Mouse (Mus musculus): ENCODE measurements around the gene Lime1. TPM values are rescaled to one million over a fixed set of nuclear protein-coding genes. Genes with fewer than 3 reads are reported as not detected.

Gene Lime1
- total RNA-seq (2022): 10 to 100 TPM; 31.4 to 58.3 (median 42.7) TPM

GRCm38 (mm10) chr2:181379778-181380177 is at the start of gene Lime1:
Gene Lime1, plus strand, starts transcription at chr2:181380078.
- DNase-seq (ENCODE audit: low spot score in 2 of 2): no peak

- no peak for DNase-seq (ENCODE audit: low spot score in 2 of 2)
Observed at GRCm38 (mm10) chr2:181332542-181332941, 47.3 kb upstream of the Lime1 start.

DNA sequence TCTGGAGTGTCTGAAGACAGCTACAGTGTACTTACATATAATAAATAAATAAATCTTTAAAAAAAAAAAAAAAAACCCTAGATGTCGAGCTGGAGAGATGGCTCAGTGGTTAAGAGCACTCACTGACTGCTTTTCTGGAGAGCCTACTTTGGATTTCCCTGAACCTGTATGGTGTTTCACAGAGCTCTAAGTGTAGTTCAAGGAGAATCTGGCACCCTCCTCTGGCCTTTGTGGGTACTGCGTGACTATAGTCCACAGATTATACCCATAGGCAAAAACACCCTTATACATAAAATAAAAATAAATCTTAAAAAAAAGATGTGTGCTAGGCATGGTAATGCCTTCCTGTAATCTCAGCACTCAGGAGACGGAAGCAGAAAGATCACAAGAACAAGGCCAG is 45.9 kb upstream of the Lime1 start:
- DNase-seq (ENCODE audit: low spot score in 2 of 2): peak; percentile 38 to 77

DNA sequence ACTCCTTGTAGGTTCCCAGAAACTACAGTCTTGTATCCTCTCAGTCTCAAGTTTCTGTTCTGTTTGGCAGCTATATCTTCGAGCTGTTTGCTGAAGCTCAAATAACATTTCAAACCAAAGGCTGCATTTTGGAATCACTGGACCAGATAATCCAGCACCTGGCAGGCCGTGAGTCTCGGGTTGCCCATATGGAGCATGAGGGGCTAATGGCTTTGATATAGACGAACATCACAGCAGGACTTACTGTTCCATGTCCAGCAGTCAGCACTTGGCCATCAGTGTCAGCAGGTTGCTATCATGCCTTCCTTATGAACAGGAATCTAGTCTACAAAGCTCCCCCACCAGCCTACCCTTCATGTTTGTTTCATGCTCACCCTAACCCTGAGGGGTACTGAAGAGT is 39.5 kb upstream of the Lime1 start:
- no peak for DNase-seq (ENCODE audit: low spot score in 2 of 2)

- DNase-seq (ENCODE audit: low spot score in 2 of 2): no peak
Observed at GRCm38 (mm10) chr2:181342766-181343165, 37.1 kb upstream of the Lime1 start.

DNA sequence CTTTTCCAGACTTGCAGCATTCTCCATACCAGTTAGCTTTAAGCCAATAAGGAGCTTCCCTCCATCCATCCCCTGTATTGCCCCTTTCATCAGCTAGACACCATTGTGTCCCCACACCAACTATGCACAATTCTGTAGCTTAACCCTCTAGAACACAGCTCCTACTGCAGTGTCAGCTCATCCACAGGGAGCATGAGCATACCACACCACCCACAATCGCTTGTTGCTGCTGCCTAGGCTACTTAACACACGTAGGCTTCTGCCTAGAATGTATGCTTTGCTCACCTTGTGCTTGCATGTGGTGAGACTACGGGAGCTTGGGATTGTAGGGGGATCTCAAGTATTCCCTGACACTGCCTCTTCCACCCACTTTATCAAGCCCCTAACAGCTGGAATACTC is 23.1 kb upstream of the Lime1 start:
- no peak for DNase-seq (ENCODE audit: low spot score in 2 of 2)

DNA sequence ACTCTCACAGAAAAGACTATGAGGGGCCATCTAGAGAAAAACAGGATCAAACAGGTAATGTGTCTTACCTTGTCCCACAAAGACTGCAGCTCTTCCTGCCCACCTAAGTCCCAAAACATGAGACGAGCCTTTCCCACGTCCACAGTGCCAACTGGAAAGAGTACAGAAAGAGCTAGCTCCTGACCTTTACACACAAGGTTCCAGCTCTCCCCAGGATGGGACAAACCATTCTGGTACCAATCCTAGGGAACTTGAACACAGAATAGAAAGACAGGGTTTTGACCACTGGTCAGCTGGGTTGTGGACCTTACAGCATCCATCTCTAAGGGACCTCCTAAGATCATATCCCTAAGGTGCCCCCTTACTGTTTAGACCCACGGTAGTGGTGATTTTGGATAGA is 15.9 kb upstream of the Lime1 start:
- no peak for DNase-seq (ENCODE audit: low spot score in 2 of 2)

DNA sequence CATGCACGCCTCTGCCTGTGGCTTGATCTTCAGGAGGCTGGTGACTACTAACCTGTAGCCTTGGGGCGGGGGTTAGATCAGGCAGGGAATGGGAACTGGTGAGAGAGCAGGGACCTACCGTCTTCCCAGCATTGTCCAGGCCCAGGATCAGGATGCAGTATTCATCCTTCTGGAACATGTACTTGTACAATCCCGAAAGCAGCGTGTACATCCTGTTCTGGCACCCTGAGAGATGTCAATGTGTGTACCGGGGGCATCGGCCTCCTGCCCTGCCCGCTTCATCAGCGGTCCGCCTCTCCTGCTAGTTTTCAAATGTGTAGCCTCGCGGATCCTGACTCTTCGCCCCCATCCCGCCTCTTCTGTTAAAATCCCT is 15.4 kb upstream of the Lime1 start:
- no peak for DNase-seq (ENCODE audit: low spot score in 2 of 2)

GRCm38 (mm10) chr2:181364860-181365596 is 14.8 kb upstream of the Lime1 start, which contains the start of the genes Zgpat and Arfrp1:
Gene Zgpat, plus strand, starts transcription at chr2:181364928.
Gene Arfrp1, minus strand, starts transcription at chr2:181365404.
- DNase-seq (ENCODE audit: low spot score in 2 of 2): peak; percentile 70 to 81

- no peak for DNase-seq (ENCODE audit: low spot score in 2 of 2)
Observed at GRCm38 (mm10) chr2:181365655-181366075, 14.2 kb upstream of the Lime1 start.

GRCm38 (mm10) chr2:181370001-181370400 is 9.9 kb upstream of the Lime1 start:
- no peak for DNase-seq (ENCODE audit: low spot score in 2 of 2)

GRCm38 (mm10) chr2:181375787-181376186 is 4.1 kb upstream of the Lime1 start:
- no peak for DNase-seq (ENCODE audit: low spot score in 2 of 2)

GRCm38 (mm10) chr2:181377230-181377629 is 2.6 kb upstream of the Lime1 start:
- no peak for DNase-seq (ENCODE audit: low spot score in 2 of 2)

GRCm38 (mm10) chr2:181378701-181379100 is 1.2 kb upstream of the Lime1 start:
- no peak for DNase-seq (ENCODE audit: low spot score in 2 of 2)

- no peak for DNase-seq (ENCODE audit: low spot score in 2 of 2)
Observed at GRCm38 (mm10) chr2:181380251-181380650, 373 bp downstream of the Lime1 start.

GRCm38 (mm10) chr2:181381107-181381506 is 1.2 kb downstream of the Lime1 start:
- DNase-seq (ENCODE audit: low spot score in 2 of 2): no peak

- DNase-seq (ENCODE audit: low spot score in 2 of 2): no peak
Observed at GRCm38 (mm10) chr2:181381631-181382306, 1.9 kb downstream of the Lime1 start.

DNA sequence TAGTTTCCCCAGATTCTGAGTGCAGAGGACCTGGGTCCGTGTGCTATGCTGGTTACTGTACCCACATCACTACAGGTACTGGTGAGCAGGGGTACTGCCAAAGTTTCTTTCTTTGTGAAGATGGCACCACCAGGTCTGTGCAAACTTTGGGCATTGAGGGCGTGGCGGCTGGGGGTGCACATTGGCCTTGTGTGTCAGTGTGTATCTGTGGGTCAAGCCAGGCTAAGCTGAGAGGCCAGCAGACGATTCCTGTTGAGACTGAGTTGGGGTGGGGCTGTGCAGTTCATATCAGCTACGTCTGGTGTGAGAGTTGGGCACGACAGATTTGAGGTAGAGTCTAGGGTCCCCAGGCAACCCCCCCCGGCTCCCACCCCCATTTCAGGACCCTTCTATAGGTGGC is 4.6 kb downstream of the Lime1 start:
- DNase-seq (ENCODE audit: low spot score in 2 of 2): no peak

- no peak for DNase-seq (ENCODE audit: low spot score in 2 of 2)
Observed at GRCm38 (mm10) chr2:181384919-181385391, 5.1 kb downstream of the Lime1 start.

- peak; percentile 52 to 66 for DNase-seq (ENCODE audit: low spot score in 2 of 2)
Observed at GRCm38 (mm10) chr2:181385885-181386284, 6.0 kb downstream of the Lime1 start.

GRCm38 (mm10) chr2:181386663-181387210 is 6.9 kb downstream of the Lime1 start:
- no peak for DNase-seq (ENCODE audit: low spot score in 2 of 2)

DNA sequence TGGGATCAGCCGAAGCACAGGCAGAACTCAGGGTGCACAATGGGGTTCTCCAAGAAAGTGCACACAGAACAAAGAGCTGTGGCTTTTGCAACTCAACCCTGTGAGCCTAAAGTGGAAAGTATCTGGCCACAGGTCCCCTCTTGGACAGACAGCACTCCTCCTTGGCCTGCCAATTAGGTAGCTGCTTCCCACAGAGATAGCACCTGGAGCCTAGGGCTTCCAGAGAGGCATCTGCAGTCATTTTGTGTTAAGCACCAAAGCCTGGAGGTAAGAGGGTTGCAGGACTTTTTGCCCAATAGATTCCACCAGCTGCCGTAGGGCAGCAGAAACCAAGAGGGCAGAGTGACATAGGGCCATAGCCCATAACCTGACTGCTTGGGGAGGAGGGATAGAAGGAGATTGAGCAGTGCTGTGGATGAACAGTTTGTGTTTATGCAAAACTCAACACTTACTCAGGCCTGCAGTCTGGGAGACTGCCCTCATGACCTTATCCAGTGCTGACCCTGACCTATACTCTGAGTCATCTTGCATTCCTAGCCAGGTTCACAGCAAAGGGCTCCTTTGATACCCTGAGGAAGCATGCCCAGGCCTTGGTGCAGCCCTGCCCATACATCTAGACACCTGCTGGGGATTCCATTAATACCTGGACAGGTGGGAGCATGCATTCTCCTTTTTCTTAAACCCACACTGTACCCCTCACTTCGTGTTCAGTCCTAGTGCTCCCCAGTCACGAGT is 10.4 kb downstream of the Lime1 start:
- DNase-seq (ENCODE audit: low spot score in 2 of 2): no peak

Data from layer of hippocampus, adult 8-10 months (tissue).